Mouse (Mus musculus): ENCODE measurements around the gene Zdhhc23.
A peak's percentile ranks its signal among the peaks of the same experiment; 100 is the strongest.

Gene Zdhhc23

DNA sequence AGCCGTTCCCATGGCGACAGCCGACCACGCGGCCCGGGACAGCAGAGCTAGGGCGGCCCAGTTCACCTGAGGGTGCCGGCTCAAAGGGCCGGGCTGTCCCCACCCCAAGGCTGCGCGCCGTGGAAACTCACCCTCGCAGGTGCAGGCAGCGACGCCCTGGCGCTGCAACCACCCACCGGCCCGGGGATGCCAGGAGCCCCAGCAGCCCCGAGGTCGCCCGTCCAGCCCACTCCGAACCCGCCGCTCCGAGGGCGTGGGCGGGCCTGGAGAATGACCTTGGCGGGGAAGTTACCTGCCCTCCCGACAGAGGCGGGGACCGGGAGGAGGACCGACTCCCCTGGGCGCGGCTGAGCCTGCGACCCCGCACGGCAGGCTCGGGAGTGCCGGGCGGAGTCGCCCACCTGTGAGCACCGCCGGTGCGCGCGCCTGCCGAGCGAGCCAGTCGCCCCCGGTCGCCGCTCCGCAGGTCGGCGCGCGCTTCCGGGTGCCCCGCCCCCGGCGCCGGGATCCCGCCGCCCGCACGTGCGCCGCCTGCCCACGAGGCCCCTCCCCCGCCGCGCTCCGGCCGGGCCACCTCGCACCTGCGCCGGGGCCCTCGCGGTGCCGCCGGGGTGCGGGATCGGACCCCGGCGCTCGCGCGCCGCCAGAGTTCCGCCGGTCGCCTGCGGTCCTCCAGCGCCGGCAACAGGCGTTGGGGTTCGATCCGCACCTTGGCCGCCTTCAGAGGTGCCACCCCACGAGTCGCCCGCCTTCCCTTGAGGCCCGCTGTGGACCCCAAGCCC lies at the start of gene Zdhhc23:
Gene Zdhhc23, minus strand, starts transcription at position 464 of the 782 bp plus-strand sequence.
- peak; percentile 68 for DNase-seq (ENCODE audit: low read depth, low spot score)

DNA sequence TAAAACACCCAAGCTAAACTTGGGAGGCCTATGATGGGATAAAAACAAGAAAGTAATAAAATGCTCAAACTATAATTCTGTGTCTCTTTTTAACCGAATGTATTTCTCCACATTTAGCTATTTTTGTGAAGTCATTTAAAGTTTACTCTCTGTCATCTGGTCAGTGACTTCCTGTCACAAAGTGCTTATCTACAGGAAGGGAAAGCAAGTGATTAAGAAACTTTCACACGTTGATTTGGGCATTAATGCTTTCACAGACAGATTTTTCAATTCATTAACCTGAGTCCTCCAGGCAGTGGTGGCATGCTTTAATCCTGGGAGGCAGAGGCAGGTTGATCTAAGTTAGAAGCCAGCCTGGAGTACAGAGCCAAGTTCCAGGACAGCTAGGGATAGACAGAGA lies 49.7 kb upstream of the Zdhhc23 start:
- no peak for DNase-seq (ENCODE audit: low read depth, low spot score)

DNA sequence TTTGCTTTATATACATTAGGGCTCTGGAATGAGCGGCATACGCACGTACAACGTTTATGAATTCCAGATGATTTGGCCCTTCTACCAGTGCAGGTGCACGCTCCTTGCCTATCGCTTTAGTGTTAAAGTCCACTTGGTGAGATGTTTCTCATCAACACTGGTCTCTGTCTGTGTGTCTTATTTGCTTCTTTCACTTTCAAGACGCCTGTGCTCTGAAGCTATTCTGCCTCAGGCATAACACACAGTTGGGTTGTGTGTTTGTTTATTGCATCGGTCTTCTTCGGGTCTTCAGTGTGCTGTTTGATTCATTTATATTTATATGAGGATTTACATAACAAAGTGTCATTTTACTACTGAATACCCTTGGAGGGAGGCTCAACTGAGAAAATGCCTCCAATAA lies 47.2 kb upstream of the Zdhhc23 start:
- no peak for DNase-seq (ENCODE audit: low read depth, low spot score)

DNA sequence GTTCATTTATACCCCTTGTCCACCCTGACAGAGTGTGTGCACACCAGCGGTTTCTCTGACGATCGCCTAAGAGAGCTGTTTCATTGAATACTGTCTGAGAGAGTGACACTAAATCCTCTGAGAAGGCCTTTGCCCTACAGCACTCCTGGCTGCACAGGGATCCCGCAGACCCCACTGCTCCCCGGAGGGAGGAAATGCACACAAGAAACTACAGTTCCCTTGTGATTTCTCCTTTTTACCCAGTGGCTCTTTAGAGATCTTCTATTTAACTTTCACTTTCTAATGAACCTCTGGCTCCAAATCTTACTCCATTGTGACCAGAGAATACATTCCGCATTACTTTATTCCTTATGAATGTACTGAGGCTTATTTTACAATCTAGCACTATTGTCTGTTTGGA lies 46.6 kb upstream of the Zdhhc23 start:
- no peak for DNase-seq (ENCODE audit: low read depth, low spot score)

DNA sequence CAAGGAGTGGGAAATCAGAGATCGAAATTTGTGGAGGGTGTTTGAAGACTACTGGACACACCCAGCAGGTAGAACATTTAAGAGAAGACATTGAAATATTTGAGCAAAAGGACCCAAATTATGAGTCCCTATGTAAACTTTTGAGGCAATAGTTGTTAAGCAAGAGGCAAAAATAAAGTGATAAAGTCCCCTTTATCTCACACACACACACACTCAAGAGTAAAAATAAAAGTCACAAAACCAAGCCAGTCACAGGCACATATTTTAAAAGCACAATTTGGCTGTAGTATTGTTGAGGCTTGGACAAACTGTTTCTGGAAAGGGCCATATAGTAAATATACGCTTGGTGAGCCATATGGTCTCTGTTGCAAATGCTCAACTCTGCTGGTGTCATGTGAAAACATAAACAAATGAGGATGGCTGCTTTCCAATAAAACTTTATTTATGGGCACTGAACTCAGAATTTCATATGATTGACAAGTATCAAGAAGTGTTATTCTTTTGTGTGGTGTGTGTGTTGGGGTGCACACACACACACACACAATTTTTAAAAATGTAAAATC lies 39.5 kb upstream of the Zdhhc23 start:
- DNase-seq (ENCODE audit: low read depth, low spot score): no peak

DNA sequence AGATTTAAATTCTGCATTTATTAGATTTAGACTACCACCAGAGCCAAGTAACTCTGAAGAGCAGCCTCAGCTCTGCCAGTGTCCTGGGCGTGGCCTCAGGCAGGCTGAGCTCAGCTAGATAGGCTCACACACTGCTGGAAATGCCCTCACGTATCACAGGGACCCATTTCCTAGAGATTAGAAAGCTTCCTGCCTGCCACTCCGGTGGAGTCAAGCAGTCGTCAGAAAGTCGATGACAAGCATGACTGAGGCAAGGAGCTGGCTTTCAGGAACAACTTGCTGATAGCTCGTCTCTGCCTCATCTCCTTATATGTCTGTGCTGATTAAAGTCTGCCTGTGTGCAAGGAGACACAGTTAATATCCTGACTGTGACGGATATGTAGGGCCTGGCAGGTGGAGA lies 38.8 kb upstream of the Zdhhc23 start:
- DNase-seq (ENCODE audit: low read depth, low spot score): no peak

DNA sequence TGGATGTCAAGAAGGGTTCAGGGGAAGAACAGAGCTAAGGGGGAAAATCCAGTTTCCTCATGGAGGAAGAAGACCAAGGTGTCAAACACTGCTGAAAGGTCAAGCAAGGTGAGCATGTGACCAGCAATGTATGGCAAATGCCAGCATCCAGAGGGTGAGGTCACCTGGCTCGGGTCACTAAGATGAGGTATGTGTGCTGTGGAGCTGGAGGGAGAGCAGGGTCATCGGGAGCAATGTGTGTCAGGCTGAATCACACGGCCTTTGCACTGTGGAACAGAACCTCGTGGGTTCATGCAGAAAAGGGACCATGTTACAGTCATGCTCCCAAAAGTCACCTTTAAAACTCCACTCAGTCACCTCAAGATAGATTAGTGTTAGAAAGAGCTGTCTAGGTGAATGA lies 38.1 kb upstream of the Zdhhc23 start:
- DNase-seq (ENCODE audit: low read depth, low spot score): no peak

DNA sequence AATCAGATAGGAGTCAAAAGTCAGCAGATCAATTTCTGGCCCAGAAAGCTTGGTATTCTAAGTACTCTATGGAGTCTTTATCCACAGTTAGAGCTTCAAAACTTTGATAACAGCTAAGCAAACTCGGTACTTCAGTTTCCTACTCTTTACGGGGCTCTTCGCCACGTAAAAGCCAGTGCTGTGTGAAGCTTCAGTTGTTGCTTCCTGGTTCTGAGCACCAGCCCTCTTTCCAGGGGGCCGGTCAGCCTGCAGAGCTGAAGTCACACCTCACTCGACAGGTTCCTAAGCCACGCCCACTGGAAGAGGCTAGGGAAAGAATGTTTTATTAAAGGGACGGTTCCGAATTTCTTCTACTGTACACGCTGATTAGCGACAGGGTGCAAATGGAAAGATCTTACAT lies 36.6 kb upstream of the Zdhhc23 start:
- peak; percentile 67 for DNase-seq (ENCODE audit: low read depth, low spot score)

DNA sequence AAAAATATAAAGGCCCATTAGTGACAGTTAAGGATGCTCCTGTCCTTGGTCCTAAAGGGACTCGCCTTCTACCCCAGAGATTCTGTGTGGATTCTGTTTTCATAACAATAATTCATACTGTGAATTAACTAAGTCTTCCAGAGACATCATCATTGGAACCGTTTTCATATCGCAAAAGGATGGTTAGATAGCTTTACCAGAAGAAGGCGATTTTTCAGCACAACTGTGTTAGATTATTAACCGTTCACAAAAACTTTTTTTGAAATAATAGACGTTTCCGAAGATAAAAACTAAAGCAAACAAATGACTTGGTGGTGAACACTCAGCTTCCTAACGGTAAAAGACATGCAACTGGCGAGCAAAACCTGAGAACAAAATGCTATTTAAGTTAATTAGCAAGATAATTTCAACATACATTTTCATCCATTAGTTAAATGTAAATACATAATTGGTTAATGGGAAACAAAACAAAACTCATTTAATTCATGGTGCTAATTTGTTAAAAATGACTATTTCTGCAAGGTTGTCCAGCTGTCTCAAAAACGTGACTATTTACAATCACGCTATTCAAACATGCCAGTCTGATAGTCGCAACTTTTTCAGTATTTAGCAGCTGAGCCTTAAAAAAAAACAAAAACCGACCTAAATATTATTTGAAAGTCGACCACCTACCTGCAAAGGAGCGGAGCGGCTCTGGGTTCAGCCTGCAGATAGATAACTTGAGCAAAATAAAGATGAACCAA lies 36.0 kb upstream of the Zdhhc23 start:
- DNase-seq (ENCODE audit: low read depth, low spot score): no peak

DNA sequence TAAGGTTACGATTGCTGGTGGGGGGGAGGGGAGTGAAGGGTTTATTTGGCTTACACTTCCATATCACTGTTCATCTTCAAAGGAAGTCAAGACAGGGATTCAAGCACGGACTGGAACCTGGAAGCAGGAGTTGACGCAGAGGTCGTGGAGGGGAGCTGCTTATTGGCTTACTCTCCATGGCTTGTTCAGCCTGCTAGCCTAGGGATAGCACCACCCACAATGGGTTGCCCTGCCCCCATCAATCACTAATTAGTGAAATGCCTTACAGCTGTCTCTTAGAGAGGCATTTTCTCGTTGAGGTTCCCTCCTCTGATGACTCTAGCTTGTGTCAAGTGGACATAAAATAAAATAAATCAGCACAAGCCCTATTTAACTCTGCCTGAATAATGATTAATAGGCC lies 31.4 kb upstream of the Zdhhc23 start:
- DNase-seq (ENCODE audit: low read depth, low spot score): no peak

DNA sequence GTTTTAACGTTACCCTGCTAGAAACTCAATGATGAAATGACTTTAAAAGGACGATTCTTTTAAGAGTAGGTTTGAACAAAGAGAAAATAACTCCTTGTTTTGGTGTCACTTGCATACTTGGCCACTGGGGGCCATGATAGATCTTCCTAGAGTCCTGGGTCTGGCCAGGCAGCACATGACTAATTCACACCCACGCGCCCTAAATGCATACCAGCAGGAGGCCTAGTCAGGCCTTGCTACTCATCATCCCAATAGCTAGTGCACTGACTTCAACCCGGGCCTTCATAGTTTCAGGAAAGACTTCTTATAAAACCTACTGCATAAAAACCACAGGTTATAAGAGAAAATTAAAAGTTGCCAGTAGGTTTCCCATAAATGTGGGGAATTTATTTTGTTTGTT lies 22.5 kb upstream of the Zdhhc23 start:
- DNase-seq (ENCODE audit: low read depth, low spot score): peak; percentile 63

DNA sequence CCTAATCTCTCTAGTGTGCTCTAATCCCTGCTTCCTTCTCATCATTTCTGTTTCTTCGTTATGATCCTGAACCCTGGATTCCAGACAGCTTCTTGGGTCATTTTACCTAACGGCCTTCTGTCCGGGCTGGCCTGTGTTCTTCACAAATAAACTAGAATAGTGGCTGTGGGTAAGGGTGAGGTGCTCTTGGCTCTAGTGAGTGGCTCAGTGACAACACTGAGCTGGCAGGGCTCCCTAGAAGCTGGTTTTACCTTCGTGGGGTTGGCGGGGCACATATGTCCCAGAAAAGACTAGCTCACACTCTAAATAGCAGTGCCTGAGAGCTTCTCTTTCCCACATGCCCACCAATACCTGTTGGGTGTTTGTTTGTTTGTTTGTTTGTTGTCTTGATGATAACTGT lies 19.9 kb upstream of the Zdhhc23 start:
- no peak for DNase-seq (ENCODE audit: low read depth, low spot score)

DNA sequence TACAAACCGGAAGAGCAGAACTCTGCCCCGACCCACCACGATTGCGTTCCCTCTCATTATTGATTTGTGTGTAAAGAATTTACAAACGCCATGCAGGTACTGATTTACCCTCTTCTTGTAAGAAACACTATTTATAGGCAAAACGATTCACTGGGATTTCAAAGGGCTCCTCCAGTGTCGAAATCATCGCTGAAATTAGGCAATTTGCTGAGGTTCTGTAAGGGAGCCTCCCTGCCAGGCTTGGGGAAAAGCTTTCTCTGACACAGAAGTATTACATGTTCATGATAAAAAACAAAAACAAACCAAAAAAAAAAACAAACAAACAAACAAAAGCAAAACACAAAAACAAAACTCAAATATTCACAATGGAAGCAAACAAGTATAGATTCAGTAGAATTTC lies 19.5 kb upstream of the Zdhhc23 start:
- no peak for DNase-seq (ENCODE audit: low read depth, low spot score)

DNA sequence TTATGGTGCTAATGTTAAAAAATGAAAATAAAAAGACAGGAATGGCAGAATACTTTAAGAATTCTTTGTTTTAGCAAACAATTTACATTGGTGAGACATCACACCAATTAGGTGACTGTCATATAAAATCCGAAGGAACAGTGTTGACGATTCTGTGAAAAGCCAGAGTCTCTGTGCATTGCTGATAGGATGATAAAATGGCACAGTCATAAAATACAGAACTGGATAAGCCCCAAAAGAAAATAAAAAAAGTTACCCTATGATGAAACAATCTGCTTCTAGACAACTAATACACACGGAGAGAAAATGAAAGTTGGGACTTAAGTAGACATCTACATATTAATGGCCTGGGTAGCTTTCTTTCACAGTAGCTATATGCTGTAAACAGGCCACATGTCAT lies 15.0 kb upstream of the Zdhhc23 start:
- no peak for DNase-seq (ENCODE audit: low read depth, low spot score)

DNA sequence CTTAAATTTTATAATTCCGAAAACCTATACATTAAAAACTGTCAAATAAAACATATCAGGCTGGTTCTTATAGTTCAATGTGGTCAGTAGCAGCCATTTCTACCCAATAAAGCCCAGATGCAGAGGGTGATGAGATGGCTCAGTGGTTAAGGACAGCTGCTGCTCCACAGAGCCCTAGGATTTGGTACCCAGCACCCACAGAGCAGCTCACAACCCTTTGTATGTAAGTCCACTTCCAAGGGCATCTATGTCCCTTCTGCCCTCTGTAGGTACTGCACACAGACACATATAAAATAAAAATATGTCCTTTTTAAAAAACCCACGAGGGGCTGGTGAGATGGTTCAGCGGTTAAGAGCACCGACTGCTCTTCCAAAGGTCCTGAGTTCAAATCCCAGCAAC lies 6.7 kb upstream of the Zdhhc23 start:
- DNase-seq (ENCODE audit: low read depth, low spot score): no peak

DNA sequence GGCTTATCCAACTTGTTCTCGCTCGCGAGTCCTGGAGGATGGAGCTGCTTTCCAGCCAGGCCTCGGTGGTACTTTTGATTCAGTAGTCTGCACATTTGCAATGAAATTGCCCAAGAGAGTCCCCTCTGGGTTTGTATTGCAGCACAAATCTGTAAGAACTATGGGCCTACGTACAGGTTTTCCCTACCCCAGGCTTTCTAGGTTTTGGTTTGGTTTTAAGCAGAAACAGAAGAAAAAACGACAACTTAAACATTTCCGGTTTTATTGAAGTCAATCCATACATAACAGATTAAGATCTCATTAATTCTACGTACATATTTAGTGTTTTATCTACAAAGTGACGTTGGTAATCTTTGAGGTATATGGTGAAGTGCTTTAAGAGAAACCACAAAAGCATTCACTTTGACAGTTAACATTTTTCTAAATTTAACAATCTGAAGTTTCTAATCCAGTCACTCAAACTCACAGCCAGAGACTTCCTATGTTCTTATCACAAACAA lies 569 bp upstream of the Zdhhc23 start:
- DNase-seq (ENCODE audit: low read depth, low spot score): no peak

DNA sequence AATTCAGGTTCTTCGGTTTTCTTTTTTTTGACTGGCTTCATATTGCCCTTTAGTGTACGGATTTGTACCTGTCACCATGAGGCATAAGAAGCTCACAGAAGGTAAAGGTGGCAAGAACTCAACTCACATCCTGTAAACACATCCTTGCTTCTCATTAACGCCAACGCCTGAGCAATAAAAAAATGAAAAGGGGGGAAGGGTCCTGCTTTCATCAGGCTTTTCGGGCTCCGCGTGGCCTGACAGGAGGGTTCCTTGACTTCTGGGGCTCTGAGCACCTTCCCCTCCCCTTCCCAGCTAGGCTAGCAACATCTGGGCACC lies 622 bp downstream of the Zdhhc23 start:
- DNase-seq (ENCODE audit: low read depth, low spot score): no peak

DNA sequence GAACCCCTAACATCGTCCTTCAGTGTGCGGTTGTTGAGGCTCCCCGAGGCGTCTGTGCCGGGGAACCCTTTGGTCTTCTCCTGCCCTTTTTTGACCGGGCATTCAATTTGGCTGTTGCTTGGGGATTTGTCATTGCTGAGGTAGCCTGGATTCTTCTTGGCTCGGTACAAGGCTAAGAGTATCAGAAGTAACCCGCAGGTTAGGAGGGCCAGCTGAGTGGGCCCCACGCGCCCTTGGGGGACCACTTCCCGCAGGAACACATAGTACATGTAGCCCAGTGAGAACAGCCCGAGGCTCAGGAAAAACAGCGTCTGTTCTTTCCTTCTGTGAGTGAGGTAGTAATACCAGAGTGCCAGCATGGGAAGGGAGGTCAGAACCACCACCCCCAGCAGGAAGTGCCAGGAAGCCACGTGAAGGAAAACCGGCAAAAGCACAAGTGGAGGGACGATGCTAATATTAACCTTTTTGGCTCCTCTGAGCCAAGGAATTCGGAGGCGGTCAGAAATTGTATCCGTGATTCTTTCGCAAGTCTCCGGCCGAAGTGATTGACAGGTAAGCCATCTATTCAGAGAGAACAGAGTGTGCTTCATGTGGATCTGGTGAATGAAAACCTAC lies 5.9 kb downstream of the Zdhhc23 start:
- DNase-seq (ENCODE audit: low read depth, low spot score): peak; percentile 8

DNA sequence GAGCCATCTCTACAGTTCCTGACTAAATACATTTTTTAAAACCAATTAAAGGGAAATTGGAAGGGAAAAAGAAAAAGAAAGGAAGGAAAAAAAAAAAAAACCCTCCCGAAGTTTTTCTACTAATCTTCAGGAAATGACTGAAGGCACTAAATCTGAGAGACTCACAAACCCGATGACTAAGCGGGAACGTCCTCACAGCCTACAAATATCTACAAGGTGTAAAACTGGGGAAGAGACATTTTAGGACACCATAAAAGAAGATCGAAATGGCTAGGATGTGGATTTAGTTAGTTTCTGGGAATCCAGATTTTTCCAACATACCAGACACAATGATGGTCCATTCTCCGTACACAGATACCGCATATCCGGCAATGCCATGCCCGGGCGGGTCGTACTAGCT lies 6.4 kb downstream of the Zdhhc23 start:
- DNase-seq (ENCODE audit: low read depth, low spot score): no peak

DNA sequence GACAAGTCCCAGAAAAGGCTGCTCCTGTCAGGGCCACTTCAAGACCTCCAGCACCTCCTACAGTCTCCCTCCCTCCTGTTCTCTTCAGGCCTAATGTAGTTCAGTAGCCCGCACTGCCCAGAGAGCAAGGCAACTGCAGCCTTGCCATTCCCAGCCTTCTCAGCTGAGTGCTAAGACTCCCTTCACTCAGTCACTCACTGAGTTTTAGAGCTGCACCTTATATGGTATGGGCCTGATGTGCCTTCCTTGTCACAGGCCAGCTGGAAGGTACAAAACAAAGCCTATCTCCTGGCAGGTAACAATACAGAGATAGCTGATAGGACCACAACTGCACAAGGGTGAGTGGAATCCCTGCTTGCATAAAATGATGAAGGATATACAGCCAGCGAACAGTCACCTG lies 7.2 kb downstream of the Zdhhc23 start:
- no peak for DNase-seq (ENCODE audit: low read depth, low spot score)

DNA sequence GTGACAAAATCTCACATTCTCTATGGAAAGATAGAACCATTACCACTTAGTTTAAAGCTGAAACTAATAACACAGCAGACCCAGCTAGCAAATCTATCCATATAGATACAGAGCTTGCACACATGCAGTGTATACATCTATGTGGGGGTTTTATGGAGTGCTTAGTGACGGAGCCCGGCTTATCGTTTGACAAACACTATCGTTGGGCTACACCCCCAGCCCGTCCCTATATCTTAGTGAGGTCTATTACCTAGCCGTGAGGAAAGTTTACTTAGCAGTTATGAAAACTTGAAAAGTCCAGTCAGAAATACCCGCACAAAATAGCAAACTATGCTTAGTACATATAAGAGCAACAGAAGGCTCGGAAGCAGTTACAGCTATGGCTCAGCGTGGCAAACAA lies 7.8 kb downstream of the Zdhhc23 start:
- no peak for DNase-seq (ENCODE audit: low read depth, low spot score)

DNA sequence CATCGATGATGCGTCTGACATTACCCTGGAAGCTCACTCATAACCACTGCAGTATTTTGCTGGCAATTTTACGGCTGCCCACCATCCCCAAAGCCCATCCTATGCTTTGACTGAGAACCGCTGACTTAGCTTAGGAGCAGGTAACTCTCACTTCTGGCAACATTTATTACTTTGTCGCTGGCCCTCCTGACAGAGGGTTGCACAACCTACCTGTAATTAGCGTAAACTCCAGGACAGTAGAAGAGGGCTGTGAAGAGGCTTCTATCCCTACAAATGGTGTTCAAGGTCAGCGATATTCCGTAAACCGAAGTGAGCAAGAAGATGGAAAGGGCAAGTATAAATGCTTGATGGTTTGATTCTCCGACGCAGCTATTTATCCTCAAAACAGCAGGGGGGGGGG lies 8.4 kb downstream of the Zdhhc23 start:
- no peak for DNase-seq (ENCODE audit: low read depth, low spot score)

DNA sequence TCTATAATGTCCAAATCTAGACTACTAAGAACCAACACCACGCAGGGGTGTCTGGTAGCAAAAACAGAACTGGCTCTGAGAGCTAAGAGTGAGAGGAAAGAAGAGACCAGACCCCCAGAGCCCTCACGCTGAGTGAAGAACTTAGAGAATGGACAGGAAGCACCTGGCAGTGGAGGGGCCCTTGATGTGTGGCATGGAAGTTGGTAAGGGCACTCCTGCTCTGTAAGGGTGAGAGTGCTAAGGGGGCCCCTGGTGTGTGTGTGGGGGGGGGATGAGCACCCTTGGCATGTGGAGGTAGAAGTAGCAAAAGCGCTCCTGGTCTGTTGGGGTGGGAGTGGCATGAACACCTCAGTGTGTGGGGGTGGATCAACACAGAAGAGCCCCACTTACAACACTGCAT lies 9.2 kb downstream of the Zdhhc23 start:
- DNase-seq (ENCODE audit: low read depth, low spot score): no peak

All from ZHBTc4 (cell line).